Mouse (Mus musculus): Measurements from ENCODE around the gene Mitf. TPM values are rescaled to one million over a fixed set of nuclear protein-coding genes. Genes with fewer than 3 reads are reported as not detected.

The Mitf gene
- polyA plus RNA-seq, 1 experiment: not detected

DNA sequence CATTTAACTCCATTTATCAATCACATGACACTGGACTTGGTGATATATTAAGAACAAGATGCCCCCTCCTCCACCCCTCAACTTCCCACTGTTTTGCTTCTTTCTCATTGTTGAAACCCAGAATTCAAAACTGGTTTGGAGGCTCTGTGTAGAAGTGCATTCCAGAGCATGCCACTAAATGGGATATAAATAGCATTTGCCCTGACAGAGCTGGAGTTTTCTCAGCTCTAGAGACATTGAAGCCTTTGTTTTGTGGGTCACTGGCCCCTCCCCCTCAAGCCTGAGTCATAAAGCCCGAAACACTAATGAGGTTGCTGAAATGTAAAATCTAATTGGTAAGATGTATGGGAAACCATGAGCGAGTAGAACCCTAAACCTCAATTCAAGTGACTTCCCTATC is 76.6 kb downstream of the Mitf start:
- Histone ChIP-seq H3K27me3 (ENCODE audit: control insufficient read depth) (no peaks in the 10 kb centered on the region), H3K4me1 (ENCODE audit: control insufficient read depth) (no peaks in the 10 kb centered on the region), H3K9me3 (ENCODE audit: control insufficient read depth, low read length) (no peaks in the 10 kb centered on the region), H3K4me3 (replicated peaks) (no peak overlapping the region), H3K36me3 (ENCODE audit: control insufficient read depth) (no peaks in the 10 kb centered on the region)
- TF ChIP-seq GATA1 (IDR thresholded peaks at IDR 0.05; ENCODE audit: low read length) (no peak), TAL1 (IDR thresholded peaks at IDR 0.05; ENCODE audit: low read length) (no peak)

DNA sequence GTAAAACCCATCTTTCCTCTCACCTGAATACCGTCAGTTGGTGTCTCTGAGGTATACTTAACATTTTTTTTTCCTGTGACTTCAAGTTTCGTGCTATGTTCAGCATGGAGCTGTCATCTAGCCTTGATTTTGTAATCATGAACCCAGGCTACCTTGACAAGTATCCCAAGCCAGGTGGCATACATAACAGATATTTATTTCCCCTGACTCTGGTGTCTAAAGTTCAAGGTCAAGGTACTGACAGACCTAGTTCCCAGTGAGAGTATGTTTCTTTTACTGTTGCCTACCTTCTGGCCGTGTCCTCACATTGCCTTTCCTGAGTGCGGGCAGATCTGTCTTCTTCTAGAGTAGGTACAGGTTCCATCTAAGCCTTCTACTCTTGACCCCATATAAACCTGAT is 78.1 kb downstream of the Mitf start:
- H3K27me3 ChIP-seq (ENCODE audit: control insufficient read depth): no peaks in the 10 kb centered on the region
- H3K36me3 ChIP-seq (ENCODE audit: control insufficient read depth): no peaks in the 10 kb centered on the region
- H3K4me3 ChIP-seq (replicated peaks): no peak overlapping the region
- H3K4me1 ChIP-seq (ENCODE audit: control insufficient read depth): no peaks in the 10 kb centered on the region
- TF ChIP-seq GATA1 (IDR thresholded peaks at IDR 0.05; ENCODE audit: low read length): no peak
- TF ChIP-seq TAL1 (IDR thresholded peaks at IDR 0.05; ENCODE audit: low read length): no peak
- no peaks in the 10 kb centered on the region for H3K9me3 ChIP-seq (ENCODE audit: control insufficient read depth, low read length)

DNA sequence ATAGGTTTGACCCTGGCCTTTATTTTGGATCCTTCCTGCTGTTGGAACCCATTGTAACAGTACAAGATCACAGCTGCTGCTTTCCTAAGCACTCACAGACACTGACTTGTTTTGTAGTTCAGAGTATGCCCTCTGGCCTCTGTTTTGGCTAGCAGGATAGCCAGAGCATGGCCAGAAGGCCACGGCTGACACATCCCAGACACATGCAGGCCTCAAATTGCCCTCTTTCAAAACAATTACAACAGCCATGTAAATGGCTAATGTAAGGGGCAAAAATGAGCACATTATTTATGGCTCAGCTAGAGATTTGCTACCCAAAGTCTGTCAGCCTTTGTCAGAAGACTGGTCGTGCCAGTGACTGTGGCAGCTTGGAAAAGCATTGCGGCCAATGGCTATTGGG is 78.8 kb downstream of the Mitf start:
- Histone ChIP-seq H3K4me1 (ENCODE audit: control insufficient read depth) (no peaks in the 10 kb centered on the region), H3K36me3 (ENCODE audit: control insufficient read depth) (no peaks in the 10 kb centered on the region), H3K4me3 (replicated peaks) (no peak overlapping the region), H3K9me3 (ENCODE audit: control insufficient read depth, low read length) (no peaks in the 10 kb centered on the region), H3K27me3 (ENCODE audit: control insufficient read depth) (no peaks in the 10 kb centered on the region)
- TF ChIP-seq GATA1 (IDR thresholded peaks at IDR 0.05; ENCODE audit: low read length) (no peak), TAL1 (IDR thresholded peaks at IDR 0.05; ENCODE audit: low read length) (no peak)

DNA sequence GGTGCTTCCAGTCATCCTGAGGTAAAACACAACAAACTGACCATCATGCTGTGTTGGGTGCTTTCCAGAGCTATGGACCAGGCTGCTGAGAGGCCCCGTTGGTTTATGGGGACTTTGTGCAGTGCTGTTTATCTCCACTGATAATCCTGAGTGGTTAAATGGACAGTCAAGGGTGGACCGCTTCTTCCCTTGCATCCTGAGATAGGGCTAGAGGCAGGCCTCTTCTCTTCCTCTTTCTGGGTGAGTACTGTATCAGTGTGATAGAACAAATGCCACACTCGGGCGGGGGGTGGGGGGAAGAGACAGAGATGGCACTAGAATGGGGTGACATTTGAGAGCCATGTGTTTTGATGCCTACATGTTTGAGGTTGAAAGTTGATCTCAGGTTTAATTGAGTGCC is 81.0 kb downstream of the Mitf start:
- no peaks in the 10 kb centered on the region for H3K36me3 ChIP-seq (ENCODE audit: control insufficient read depth)
- TF ChIP-seq GATA1 (IDR thresholded peaks at IDR 0.05; ENCODE audit: low read length) (no peak), TAL1 (IDR thresholded peaks at IDR 0.05; ENCODE audit: low read length) (no peak)
- H3K9me3 ChIP-seq (ENCODE audit: control insufficient read depth, low read length): no peaks in the 10 kb centered on the region
- H3K27me3 ChIP-seq (ENCODE audit: control insufficient read depth): no peaks in the 10 kb centered on the region
- no peaks in the 10 kb centered on the region for H3K4me1 ChIP-seq (ENCODE audit: control insufficient read depth)
- H3K4me3 ChIP-seq (replicated peaks): no peak overlapping the region

DNA sequence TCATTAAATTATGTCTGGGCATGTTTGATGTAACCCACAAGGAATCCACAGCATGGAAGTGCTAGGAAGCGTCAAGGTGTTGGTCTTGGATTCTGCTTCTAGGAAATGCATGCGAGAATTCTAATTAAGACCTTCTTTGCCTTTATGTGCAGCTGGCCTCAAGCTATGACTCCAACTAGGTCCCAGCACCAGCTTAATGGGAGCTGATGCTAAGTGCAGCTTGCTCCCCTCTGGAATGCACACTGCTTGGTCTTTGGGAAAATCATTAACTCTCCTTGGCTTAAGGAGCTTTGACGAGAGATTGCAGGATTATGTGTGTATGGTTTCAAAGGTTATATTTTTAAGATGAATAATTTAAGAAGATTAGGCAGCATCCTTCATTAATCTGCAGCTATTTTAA is 81.7 kb downstream of the Mitf start:
- H3K4me1 ChIP-seq (ENCODE audit: control insufficient read depth): no peaks in the 10 kb centered on the region
- H3K36me3 ChIP-seq (ENCODE audit: control insufficient read depth): no peaks in the 10 kb centered on the region
- no peaks in the 10 kb centered on the region for H3K27me3 ChIP-seq (ENCODE audit: control insufficient read depth)
- no peak overlapping the region for H3K4me3 ChIP-seq (replicated peaks)
- H3K9me3 ChIP-seq (ENCODE audit: control insufficient read depth, low read length): no peaks in the 10 kb centered on the region
- TF ChIP-seq TAL1 (IDR thresholded peaks at IDR 0.05; ENCODE audit: low read length) (no peak), GATA1 (IDR thresholded peaks at IDR 0.05; ENCODE audit: low read length) (no peak)

DNA sequence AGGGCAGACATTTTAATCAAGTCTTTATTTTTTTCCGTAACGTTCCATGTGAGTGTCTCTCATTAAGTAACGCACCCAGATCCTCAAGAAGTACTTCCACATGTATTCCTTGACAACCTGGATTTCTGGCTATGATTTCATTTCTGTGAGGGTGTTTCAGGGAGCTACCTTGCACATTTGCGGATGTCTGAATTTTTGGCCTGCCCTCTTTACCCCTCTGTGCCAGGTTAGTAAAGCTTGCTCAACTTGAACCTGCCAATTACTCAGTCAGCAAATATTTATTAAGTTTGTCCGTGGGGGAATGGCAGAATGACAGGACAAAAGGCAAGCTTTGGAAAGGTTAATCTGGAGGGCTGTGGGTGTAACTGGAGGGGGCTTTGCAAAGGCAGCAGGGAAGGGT is 86.7 kb downstream of the Mitf start:
- no peaks in the 10 kb centered on the region for H3K36me3 ChIP-seq (ENCODE audit: control insufficient read depth)
- H3K4me1 ChIP-seq (ENCODE audit: control insufficient read depth): no peaks in the 10 kb centered on the region
- no peak for TF ChIP-seq TAL1 (IDR thresholded peaks at IDR 0.05; ENCODE audit: low read length)
- no peak for TF ChIP-seq GATA1 (IDR thresholded peaks at IDR 0.05; ENCODE audit: low read length)
- H3K9me3 ChIP-seq (ENCODE audit: control insufficient read depth, low read length): no peaks in the 10 kb centered on the region
- no peak overlapping the region for H3K4me3 ChIP-seq (replicated peaks)
- no peaks in the 10 kb centered on the region for H3K27me3 ChIP-seq (ENCODE audit: control insufficient read depth)

DNA sequence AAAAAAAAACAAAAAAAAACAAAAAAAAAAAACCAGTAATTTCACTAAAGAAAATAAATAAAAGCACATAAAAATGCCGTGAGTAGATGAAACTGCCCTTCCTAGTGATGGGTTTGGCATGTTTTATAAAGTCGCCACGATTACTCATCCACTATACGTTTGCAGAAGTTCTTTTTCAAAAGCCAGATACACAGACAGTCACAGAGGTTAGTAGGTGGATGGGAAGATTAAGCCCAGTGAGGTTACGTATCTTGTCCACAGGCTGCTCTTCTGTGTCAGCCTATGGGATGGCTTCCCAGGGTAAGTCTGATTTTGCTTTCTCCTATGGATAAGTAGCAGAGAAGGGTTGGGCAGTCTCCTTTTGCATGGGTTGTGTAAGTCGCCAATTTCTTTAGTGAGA is 90.3 kb downstream of the Mitf start:
- H3K4me1 ChIP-seq (ENCODE audit: control insufficient read depth): no peaks in the 10 kb centered on the region
- H3K27me3 ChIP-seq (ENCODE audit: control insufficient read depth): no peaks in the 10 kb centered on the region
- H3K4me3 ChIP-seq (replicated peaks): no peak overlapping the region

DNA sequence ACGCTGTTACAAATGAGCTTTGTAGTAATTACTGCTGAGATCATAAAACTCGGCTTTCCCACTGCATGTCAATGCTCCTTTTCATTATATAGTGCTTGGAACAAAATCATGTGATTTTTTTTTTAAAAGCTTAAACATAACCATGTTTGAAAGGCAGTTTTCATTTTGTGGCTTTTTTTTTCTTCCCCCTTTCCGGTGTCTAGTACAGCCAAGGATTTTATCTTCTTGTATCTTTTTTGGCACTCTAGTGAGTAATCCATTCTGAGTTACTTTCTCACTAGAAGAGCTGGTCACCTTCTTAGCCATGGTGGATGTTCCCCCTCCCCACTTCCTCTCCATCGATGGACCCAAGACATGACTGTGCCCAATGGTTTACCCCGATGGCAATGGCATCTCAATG is 91.2 kb downstream of the Mitf start:
- Histone ChIP-seq H3K9me3 (ENCODE audit: control insufficient read depth, low read length) (no peaks in the 10 kb centered on the region), H3K36me3 (ENCODE audit: control insufficient read depth) (no peaks in the 10 kb centered on the region), H3K27me3 (ENCODE audit: control insufficient read depth) (no peaks in the 10 kb centered on the region), H3K4me1 (ENCODE audit: control insufficient read depth) (no peaks in the 10 kb centered on the region), H3K4me3 (replicated peaks) (no peak overlapping the region)
- TF ChIP-seq GATA1 (IDR thresholded peaks at IDR 0.05; ENCODE audit: low read length) (no peak), TAL1 (IDR thresholded peaks at IDR 0.05; ENCODE audit: low read length) (no peak)

More for the DNA sequence above, 90.3 kb downstream of the Mitf start:
- H3K9me3 ChIP-seq (ENCODE audit: control insufficient read depth, low read length): no peaks in the 10 kb centered on the region
- no peak for TF ChIP-seq TAL1 (IDR thresholded peaks at IDR 0.05; ENCODE audit: low read length)
- TF ChIP-seq GATA1 (IDR thresholded peaks at IDR 0.05; ENCODE audit: low read length): no peak
- H3K36me3 ChIP-seq (ENCODE audit: control insufficient read depth): no peaks in the 10 kb centered on the region

DNA sequence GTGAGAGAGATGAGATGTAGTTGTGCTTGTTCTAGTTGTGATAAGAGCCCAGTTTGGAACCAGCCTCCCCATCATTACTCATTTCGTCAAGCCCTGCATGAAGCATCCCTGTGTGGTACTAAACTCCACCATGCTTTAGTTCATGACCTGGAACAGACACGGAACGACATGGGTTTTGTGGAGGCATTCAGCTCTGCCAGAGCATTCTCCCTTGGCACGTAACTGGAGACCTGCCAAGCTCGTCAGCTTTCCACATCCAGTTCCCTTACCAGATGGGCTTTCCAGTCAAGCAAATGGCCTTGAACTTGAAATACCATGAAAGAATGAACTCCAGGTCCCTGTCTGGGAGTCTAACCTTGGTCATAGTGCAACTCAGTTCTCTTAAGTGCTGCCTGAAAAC is 94.7 kb downstream of the Mitf start:
- Histone ChIP-seq H3K4me3 (replicated peaks) (no peak overlapping the region), H3K9me3 (ENCODE audit: control insufficient read depth, low read length) (no peaks in the 10 kb centered on the region), H3K36me3 (ENCODE audit: control insufficient read depth) (no peaks in the 10 kb centered on the region), H3K4me1 (ENCODE audit: control insufficient read depth) (no peaks in the 10 kb centered on the region), H3K27me3 (ENCODE audit: control insufficient read depth) (no peaks in the 10 kb centered on the region)
- TF ChIP-seq TAL1 (IDR thresholded peaks at IDR 0.05; ENCODE audit: low read length): no peak
- no peak for TF ChIP-seq GATA1 (IDR thresholded peaks at IDR 0.05; ENCODE audit: low read length)

DNA sequence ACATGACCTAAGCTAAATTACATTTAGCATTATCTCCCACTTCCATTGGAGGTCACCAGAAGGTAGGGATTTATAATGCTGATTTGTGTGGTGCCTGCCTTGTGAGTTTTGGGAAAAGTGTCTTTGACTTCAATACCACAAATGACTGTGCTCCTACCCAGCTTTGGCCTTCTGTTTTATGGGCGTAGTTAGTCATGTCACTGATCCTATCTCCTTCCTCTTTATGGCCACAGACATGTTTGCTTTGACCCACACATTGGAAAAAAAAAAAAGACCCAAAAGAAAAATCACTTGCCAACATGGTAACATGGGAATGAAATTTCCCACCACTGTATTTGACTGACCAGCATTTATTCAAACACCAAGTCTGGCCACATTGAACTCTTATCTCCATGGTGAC is 95.4 kb downstream of the Mitf start:
- no peak overlapping the region for H3K4me3 ChIP-seq (replicated peaks)
- no peak for TF ChIP-seq TAL1 (IDR thresholded peaks at IDR 0.05; ENCODE audit: low read length)
- TF ChIP-seq GATA1 (IDR thresholded peaks at IDR 0.05; ENCODE audit: low read length): no peak
- no peaks in the 10 kb centered on the region for H3K27me3 ChIP-seq (ENCODE audit: control insufficient read depth)
- no peaks in the 10 kb centered on the region for H3K36me3 ChIP-seq (ENCODE audit: control insufficient read depth)
- H3K9me3 ChIP-seq (ENCODE audit: control insufficient read depth, low read length): no peaks in the 10 kb centered on the region
- H3K4me1 ChIP-seq (ENCODE audit: control insufficient read depth): no peaks in the 10 kb centered on the region
